Mouse (Mus musculus): ENCODE measurements at regions not wholly inside any gene's neighbourhood (a gene's known extent, or its start where the extent isn't known, plus 50 kb on each side); places are given as distances from the start of the nearest gene placed in this dataset.

DNA sequence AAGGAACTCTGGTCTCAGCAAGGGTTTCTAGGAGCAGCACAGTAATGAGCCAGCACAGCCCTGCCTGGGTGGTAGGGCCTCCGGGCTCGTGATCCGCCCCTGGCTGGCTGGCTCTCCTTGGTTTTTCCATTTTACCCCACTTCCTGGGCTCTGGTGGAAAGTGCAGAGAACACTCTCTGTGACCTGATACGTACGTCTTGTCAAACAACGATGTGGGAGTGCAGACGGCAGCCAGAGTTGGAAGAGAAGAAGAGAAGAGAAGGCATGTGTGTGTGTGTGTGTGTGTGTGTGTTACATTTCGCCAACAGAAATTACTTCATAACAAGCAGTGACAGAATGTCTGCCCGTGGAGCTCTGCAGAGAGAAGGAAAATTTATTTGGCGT is 97.2 kb upstream of the Map4k3 start:
- no peaks in the 10 kb centered on the region for H3K36me3 ChIP-seq
- H3K4me2 ChIP-seq (replicated peaks) = no peak overlapping the region
- H3K4me1 ChIP-seq = 0 out of 2 replicates have a peak, but pooled peaks cover 2% of the 10 kb centered on the region
- no peak for ATAC-seq (ENCODE audit: low FRiP score, low read depth)
- WGBS = 78% methylated on average over 10 of the region's 10 CpGs
- H3K4me3 ChIP-seq = no peak overlapping the region
- H3K27me3 ChIP-seq = no peaks in the 10 kb centered on the region
- H3K9ac ChIP-seq (replicated peaks) = no peak overlapping the region
- no peaks in the 10 kb centered on the region for H3K9me3 ChIP-seq
- no peak overlapping the region for H3K27ac ChIP-seq (replicated peaks)

- WGBS = 85% methylated on average over 13 of the region's 13 CpGs
- no peak overlapping the region for H3K4me2 ChIP-seq (replicated peaks)
- no peaks in the 10 kb centered on the region for H3K36me3 ChIP-seq
- H3K9me3 ChIP-seq = no peaks in the 10 kb centered on the region
- H3K27ac ChIP-seq (replicated peaks) = no peak overlapping the region
- no peak for ATAC-seq (ENCODE audit: low FRiP score, low read depth)
- H3K9ac ChIP-seq (replicated peaks) = no peak overlapping the region
- no peak overlapping the region for H3K4me3 ChIP-seq
- H3K4me1 ChIP-seq = 0 out of 2 replicates have a peak, but pooled peaks cover 2% of the 10 kb centered on the region
- no peaks in the 10 kb centered on the region for H3K27me3 ChIP-seq
These were observed 96.7 kb upstream of the Map4k3 start for GRCm38 (mm10) chr17:80824826-80825517.

DNA sequence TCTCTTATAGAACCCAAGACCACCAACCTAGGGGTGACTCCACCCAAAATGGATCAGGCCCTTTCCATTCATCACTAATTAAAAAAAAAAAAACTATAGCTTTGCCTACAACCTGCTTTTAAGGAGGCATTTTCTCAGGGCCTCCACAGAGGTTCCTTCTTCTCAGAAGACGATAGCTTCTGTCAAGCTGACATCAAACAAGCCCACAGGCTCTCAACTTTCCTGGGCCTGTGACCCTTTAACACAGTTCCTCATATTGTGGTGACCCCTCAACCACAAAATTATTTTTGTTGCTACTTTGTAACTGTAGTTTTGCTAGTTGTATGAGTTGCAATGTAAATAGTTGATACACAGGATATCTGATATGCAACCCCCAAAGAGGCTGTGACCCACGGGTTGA is 96.0 kb upstream of the Map4k3 start:
- WGBS = 89% methylated on average over 2 of the region's 2 CpGs
- H3K4me2 ChIP-seq (replicated peaks) = no peak overlapping the region

GRCm38 (mm10) chr17:80820888-80821287 is 92.6 kb upstream of the Map4k3 start:
- no peak overlapping the region for H3K4me3 ChIP-seq
- no peak overlapping the region for H3K27ac ChIP-seq (replicated peaks)
- no peaks in the 10 kb centered on the region for H3K36me3 ChIP-seq
- 61% methylated on average over 8 of the region's 8 CpGs for WGBS
- no peak overlapping the region for H3K9ac ChIP-seq (replicated peaks)
- H3K27me3 ChIP-seq = no peaks in the 10 kb centered on the region
- H3K9me3 ChIP-seq = peaks cover under 1% of the 10 kb centered on the region; the same call in 1 of the 2 replicates
- no peak overlapping the region for H3K4me2 ChIP-seq (replicated peaks)
- ATAC-seq (ENCODE audit: low FRiP score, low read depth) = no peak
- no peaks in the 10 kb centered on the region for H3K4me1 ChIP-seq

More for the DNA sequence above, 96.0 kb upstream of the Map4k3 start:
- H3K9ac ChIP-seq (replicated peaks) = no peak overlapping the region
- no peak for ATAC-seq (ENCODE audit: low FRiP score, low read depth)
- no peak overlapping the region for H3K27ac ChIP-seq (replicated peaks)
- H3K27me3 ChIP-seq = no peaks in the 10 kb centered on the region
- no peak overlapping the region for H3K4me3 ChIP-seq
- H3K9me3 ChIP-seq = no peaks in the 10 kb centered on the region
- no peaks in the 10 kb centered on the region for H3K36me3 ChIP-seq
- 0 out of 2 replicates have a peak, but pooled peaks cover 2% of the 10 kb centered on the region for H3K4me1 ChIP-seq

DNA sequence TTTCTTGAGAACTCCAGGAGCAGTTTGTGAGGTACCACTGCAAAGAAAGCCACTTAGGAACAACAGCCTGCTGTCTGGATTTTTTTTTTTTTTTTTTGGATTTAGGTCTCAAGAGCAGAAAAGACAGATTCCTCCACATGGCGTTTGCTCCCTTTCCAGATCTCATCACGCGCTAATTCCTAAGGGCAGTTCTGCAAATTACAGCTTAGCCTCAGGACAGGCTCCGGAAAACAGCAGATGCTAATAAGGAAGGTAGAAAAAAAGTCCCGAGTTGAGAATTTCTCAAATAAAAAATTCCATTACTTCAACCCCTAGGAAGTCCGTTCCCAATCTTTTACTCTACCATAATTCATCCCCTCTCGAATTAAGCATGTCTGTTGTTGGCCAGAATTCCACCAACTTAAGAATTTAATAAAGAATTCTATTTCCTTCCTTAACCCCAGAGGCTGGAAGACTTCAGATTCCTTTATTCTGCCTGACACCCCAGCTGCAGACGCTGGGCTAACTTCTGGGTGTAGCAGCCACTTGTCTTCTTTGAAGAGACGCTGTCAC is 90.3 kb upstream of the Map4k3 start:
- H3K27me3 ChIP-seq = no peaks in the 10 kb centered on the region
- no peak overlapping the region for H3K4me3 ChIP-seq
- H3K4me2 ChIP-seq (replicated peaks) = no peak overlapping the region
- H3K27ac ChIP-seq (replicated peaks) = no peak overlapping the region
- H3K9me3 ChIP-seq = peaks cover 5% of the 10 kb centered on the region; the same call in 1 of the 2 replicates
- no peaks in the 10 kb centered on the region for H3K4me1 ChIP-seq
- H3K36me3 ChIP-seq = no peaks in the 10 kb centered on the region
- 84% methylated on average over 9 of the region's 9 CpGs for WGBS
- no peak overlapping the region for H3K9ac ChIP-seq (replicated peaks)
- no peak for ATAC-seq (ENCODE audit: low FRiP score, low read depth)

GRCm38 (mm10) chr17:80815747-80816146 is 87.5 kb upstream of the Map4k3 start:
- H3K9me3 ChIP-seq = peaks cover 5% of the 10 kb centered on the region; the same call in 1 of the 2 replicates
- ATAC-seq (ENCODE audit: low FRiP score, low read depth) = no peak
- H3K4me1 ChIP-seq = no peaks in the 10 kb centered on the region
- H3K27me3 ChIP-seq = no peaks in the 10 kb centered on the region
- no peak overlapping the region for H3K4me3 ChIP-seq
- H3K36me3 ChIP-seq = no peaks in the 10 kb centered on the region
- 81% methylated on average over 4 of the region's 4 CpGs for WGBS
- H3K4me2 ChIP-seq (replicated peaks) = no peak overlapping the region
- H3K9ac ChIP-seq (replicated peaks) = no peak overlapping the region
- no peak overlapping the region for H3K27ac ChIP-seq (replicated peaks)

- WGBS = 93% methylated on average over 10 of the region's 10 CpGs
- H3K9ac ChIP-seq (replicated peaks) = no peak overlapping the region
- no peak overlapping the region for H3K4me2 ChIP-seq (replicated peaks)
- no peak overlapping the region for H3K27ac ChIP-seq (replicated peaks)
- no peaks in the 10 kb centered on the region for H3K36me3 ChIP-seq
- H3K4me1 ChIP-seq = no peaks in the 10 kb centered on the region
- no peak for ATAC-seq (ENCODE audit: low FRiP score, low read depth)
- H3K9me3 ChIP-seq = peaks cover 5% of the 10 kb centered on the region; the same call in 1 of the 2 replicates
- H3K27me3 ChIP-seq = no peaks in the 10 kb centered on the region
- no peak overlapping the region for H3K4me3 ChIP-seq
These were observed 84.9 kb upstream of the Map4k3 start for GRCm38 (mm10) chr17:80813194-80813593.

DNA sequence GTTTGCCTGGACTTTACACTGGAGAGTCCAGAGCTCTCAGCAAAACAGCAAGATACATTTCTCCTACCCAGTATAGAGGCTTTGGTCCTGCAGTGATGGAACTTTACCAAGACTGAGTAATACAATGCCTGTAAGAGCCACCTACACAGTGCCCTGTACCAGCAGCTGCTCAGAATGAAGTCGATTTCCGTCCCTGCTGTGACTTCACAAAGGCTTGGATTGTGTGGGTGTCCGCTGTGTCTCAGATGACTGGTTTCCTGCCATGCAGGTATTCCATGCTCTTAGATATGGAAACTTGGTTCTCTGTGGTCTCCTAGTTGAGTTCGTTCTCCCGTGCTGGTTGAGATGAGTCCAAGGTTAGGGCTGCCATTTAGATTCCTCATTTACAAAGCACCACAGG is 81.0 kb upstream of the Map4k3 start:
- Histone ChIP-seq H3K4me3 (no peak overlapping the region), H3K27me3 (no peaks in the 10 kb centered on the region), H3K27ac (replicated peaks) (no peak overlapping the region), H3K9me3 (no peaks in the 10 kb centered on the region), H3K9ac (replicated peaks) (no peak overlapping the region), H3K4me2 (replicated peaks) (no peak overlapping the region), H3K36me3 (no peaks in the 10 kb centered on the region), H3K4me1 (no peaks in the 10 kb centered on the region)
- ATAC-seq (ENCODE audit: low FRiP score, low read depth) = no peak
- WGBS = 79% methylated on average over 5 of the region's 5 CpGs

DNA sequence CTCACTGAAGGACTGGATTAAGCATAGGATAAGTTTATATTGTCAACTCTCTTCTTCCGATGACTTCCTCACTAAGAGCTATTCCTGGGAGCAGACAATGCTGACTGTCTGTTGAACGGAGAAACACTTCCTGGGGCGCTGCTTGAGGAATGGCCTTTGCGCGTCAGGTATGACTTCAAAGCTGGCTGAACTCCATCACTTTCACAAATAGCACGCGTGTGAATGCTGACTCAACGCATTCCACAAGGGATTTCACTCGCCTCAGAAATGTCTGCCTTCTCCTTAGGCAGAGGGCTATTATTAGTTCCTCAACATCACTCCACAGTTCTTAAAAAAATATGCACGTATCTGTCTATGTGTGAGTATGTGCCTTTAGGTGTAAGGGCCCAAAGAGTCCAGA is 79.8 kb upstream of the Map4k3 start:
- H3K9me3 ChIP-seq = no peaks in the 10 kb centered on the region
- ATAC-seq (ENCODE audit: low FRiP score, low read depth) = no peak
- H3K36me3 ChIP-seq = no peaks in the 10 kb centered on the region
- H3K27me3 ChIP-seq = no peaks in the 10 kb centered on the region
- H3K4me3 ChIP-seq = no peak overlapping the region
- 84% methylated on average over 10 of the region's 10 CpGs for whole genome bisulfite sequencing
- no peak overlapping the region for H3K4me2 ChIP-seq (replicated peaks)
- no peak overlapping the region for H3K27ac ChIP-seq (replicated peaks)
- H3K9ac ChIP-seq (replicated peaks) = no peak overlapping the region
- H3K4me1 ChIP-seq = no peaks in the 10 kb centered on the region

DNA sequence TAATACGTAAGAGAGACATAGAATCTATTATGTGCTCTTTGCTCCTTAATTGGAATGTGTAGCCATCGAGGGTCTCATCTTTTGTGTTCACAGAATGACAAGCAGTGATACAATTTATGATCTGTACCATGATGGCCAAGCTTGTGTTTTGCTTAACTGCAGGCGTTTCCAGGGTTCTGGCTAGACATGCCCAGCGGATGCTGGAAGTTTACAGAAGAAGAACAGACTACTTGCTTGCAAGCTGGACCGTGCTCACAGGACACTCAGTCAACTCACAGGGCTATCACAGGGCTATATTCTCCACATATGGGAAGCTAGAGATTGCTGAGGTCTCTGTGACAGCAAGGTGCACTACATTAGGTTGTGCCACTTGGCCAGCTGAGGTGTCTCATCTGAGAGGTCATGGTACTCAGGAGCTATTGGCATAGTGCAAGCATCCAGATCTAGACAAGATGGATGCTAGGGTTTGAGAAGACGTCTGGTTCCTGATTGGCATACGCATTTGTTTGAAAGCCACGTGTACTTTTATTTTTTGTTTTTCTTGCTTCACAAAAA is 75.2 kb upstream of the Map4k3 start:
- Histone ChIP-seq H3K9me3 (no peaks in the 10 kb centered on the region), H3K4me2 (replicated peaks) (no peak overlapping the region), H3K4me1 (peaks cover 13% of the 10 kb centered on the region), H3K4me3 (no peak overlapping the region), H3K27me3 (no peaks in the 10 kb centered on the region), H3K36me3 (no peaks in the 10 kb centered on the region), H3K27ac (replicated peaks) (no peak overlapping the region), H3K9ac (replicated peaks) (no peak overlapping the region)
- 90% methylated on average over 8 of the region's 8 CpGs for WGBS
- no peak for ATAC-seq (ENCODE audit: low FRiP score, low read depth)

GRCm38 (mm10) chr17:80802622-80803021 is 74.3 kb upstream of the Map4k3 start:
- peaks cover 13% of the 10 kb centered on the region for H3K4me1 ChIP-seq
- H3K4me2 ChIP-seq (replicated peaks) = no peak overlapping the region
- H3K9me3 ChIP-seq = no peaks in the 10 kb centered on the region
- H3K9ac ChIP-seq (replicated peaks) = no peak overlapping the region
- no peak overlapping the region for H3K4me3 ChIP-seq
- ATAC-seq (ENCODE audit: low FRiP score, low read depth) = no peak
- no peaks in the 10 kb centered on the region for H3K36me3 ChIP-seq
- H3K27me3 ChIP-seq = no peaks in the 10 kb centered on the region
- WGBS = 80% methylated on average over 10 of the region's 10 CpGs
- 0 out of 2 replicates have a peak overlapping the region, but pooled peaks have one; percentile 20 for H3K27ac ChIP-seq (replicated peaks)

DNA sequence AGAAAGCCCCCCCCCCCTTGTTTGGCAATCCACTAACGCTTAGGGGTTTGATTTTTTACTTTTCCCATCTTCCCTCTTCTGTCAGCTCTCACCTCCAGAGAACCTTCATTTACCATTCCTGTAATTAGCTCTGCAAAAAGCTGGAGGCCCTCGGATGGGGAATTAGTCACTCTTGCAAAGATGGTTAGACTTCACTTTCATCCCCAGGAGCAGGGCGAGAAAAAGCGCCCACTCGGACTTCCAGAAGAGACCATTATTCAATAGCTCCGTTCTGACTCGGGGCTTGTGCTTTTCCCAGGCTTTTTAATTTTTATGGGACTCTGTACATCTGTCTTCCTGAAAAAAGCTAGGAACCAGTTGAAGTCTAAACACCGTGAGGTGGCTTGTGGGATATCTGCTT is 73.7 kb upstream of the Map4k3 start:
- Histone ChIP-seq H3K27ac (replicated peaks) (0 out of 2 replicates have a peak overlapping the region, but pooled peaks have one; percentile 20), H3K4me1 (peaks cover 13% of the 10 kb centered on the region), H3K4me2 (replicated peaks) (no peak overlapping the region), H3K36me3 (no peaks in the 10 kb centered on the region), H3K27me3 (no peaks in the 10 kb centered on the region), H3K9ac (replicated peaks) (no peak overlapping the region), H3K9me3 (no peaks in the 10 kb centered on the region), H3K4me3 (no peak overlapping the region)
- 66% methylated on average over 8 of the region's 8 CpGs for WGBS
- no peak for ATAC-seq (ENCODE audit: low FRiP score, low read depth)
